Mouse (Mus musculus) lung, embryonic 14.5 days (tissue): Measurements from ENCODE around the gene Flt3. TPM values are rescaled to one million over a fixed set of nuclear protein-coding genes. Genes with fewer than 3 reads are reported as not detected.

ENCODE experiments used
- ATAC-seq: fragments of 200-750 bp; cut with Nextera tagmentation; 2 replicates; pipeline ENCODE4 v1.8.0; 2017; ENCODE audit warnings: mild to moderate bottlenecking, moderate TSS enrichment, moderate library complexity; ENCODE audit not compliant: insufficient read depth
- DNase-seq: peaks from one replicate; pipeline ENCODE4 v3.0.0-alpha.2; 2015
- H3K27ac ChIP-seq: fragments of 300-500 bp; sonication (generic); 2 replicates; pipeline ENCODE4 v1.5.1; 2014; ENCODE audit warnings: low read depth, mild to moderate bottlenecking, moderate library complexity
- H3K27me3 ChIP-seq: fragments of 300-500 bp; sonication (generic); 2 replicates; pipeline ENCODE4 v1.6.1; 2014; ENCODE audit warnings: low read length, control low read depth; ENCODE audit not compliant: insufficient read depth
- H3K36me3 ChIP-seq: fragments of 300-500 bp; sonication (generic); 2 replicates; pipeline ENCODE4 v1.6.1; 2014; ENCODE audit warnings: control low read depth; ENCODE audit not compliant: insufficient read depth
- H3K4me1 ChIP-seq: fragments of 300-500 bp; sonication (generic); 2 replicates; pipeline ENCODE4 v1.6.1; 2014; ENCODE audit warnings: antibody characterized with exemption, control low read depth; ENCODE audit not compliant: insufficient read depth
- H3K4me2 ChIP-seq: fragments of 300-500 bp; sonication (generic); 2 replicates; pipeline ENCODE4 v1.6.1; 2014; ENCODE audit warnings: mild to moderate bottlenecking
- H3K4me3 ChIP-seq: fragments of 300-500 bp; sonication (generic); 2 replicates; pipeline ENCODE4 v1.5.1; 2014; ENCODE audit warnings: low read depth, low read length
- H3K9ac ChIP-seq: fragments of 300-500 bp; sonication (generic); 2 replicates; pipeline ENCODE4 v1.6.1; 2014
- H3K9me3 ChIP-seq: fragments of 300-500 bp; sonication (generic); 2 replicates; pipeline ENCODE4 v1.6.1; 2016; ENCODE audit warnings: low read depth, low read length, control low read depth
- CTCF ChIP-seq: IDR thresholded peaks from 2 replicates; pipeline ENCODE4 v1.5.1; 2016; ENCODE audit warnings: antibody characterized with exemption, low read depth
- WGBS: fragments of 180-500 bp; shearing (Covaris S2); extraction: QIAGEN DNeasy Blood & Tissue Kit; methylation state at CpG from one replicate; pipeline ENCODE4 v1.1.7; 2014; 5-methylcytosine and 5-hydroxymethylcytosine counted together
- polyA plus RNA-seq: library from polyadenylated mRNA; unstranded; fragments of >200 nt; fragmentation: Nextera tagmentation; extraction: Ambion mirVana; gene quantifications from 2 replicates; pipeline ENCODE4 v1.2.1, GENCODE M21; 2014

Flt3 gene
- polyA plus RNA-seq, 1 experiment from 2014 or later: 0.07 TPM

DNA sequence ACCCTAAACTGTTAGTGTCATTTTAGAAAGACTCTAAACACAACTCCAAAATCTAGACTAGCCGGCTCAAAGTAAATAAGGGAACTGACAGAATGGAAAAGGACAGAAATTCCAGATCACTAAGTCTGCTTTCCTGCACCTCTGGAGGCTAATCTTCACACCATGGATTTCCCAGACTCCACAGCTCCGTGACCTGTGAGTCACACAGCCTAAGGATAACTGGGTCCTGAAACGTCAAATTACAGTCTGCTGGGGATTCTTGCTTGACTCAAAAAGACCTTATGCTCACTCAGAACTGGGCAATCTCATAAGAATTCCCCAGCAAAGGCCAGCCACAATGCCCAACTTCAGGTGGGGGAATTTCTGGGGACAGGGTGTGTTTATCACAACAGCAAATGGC, 44.5 kb downstream of the Flt3 start:
- H3K36me3 ChIP-seq: no peaks in the 10 kb centered on the region
- TF ChIP-seq CTCF: no peak
- DNase-seq (no peak), ATAC-seq (no peak)
- no peak overlapping the region for H3K27ac ChIP-seq
- 50% methylated on average over 3 of the region's 3 CpGs for WGBS
- H3K4me2 ChIP-seq: no peak overlapping the region
- no peaks in the 10 kb centered on the region for H3K9me3 ChIP-seq
- no peaks in the 10 kb centered on the region for H3K4me1 ChIP-seq
- no peak overlapping the region for H3K9ac ChIP-seq
- H3K27me3 ChIP-seq: no peaks in the 10 kb centered on the region
- H3K4me3 ChIP-seq: no peak overlapping the region

DNA sequence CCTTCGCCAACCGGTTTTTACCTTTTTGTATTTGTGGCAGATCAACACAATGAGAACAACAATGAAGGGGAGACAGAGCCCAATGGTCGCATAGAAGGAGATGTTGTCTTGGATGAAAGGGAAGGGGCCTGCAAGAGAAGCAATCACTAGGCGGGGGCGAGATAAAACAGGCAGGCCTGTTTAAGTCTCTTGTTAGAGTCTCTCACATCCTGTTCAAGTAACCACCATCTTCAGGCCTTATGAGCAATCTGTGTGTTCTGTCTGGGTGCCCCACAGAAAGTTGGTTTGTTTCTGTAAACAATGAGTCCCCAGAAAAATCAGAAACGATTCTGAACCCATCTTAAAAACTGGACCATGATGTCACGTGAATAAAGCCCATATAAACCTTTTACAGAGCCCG, 45.3 kb downstream of the Flt3 start:
- H3K36me3 ChIP-seq: no peaks in the 10 kb centered on the region

DNA sequence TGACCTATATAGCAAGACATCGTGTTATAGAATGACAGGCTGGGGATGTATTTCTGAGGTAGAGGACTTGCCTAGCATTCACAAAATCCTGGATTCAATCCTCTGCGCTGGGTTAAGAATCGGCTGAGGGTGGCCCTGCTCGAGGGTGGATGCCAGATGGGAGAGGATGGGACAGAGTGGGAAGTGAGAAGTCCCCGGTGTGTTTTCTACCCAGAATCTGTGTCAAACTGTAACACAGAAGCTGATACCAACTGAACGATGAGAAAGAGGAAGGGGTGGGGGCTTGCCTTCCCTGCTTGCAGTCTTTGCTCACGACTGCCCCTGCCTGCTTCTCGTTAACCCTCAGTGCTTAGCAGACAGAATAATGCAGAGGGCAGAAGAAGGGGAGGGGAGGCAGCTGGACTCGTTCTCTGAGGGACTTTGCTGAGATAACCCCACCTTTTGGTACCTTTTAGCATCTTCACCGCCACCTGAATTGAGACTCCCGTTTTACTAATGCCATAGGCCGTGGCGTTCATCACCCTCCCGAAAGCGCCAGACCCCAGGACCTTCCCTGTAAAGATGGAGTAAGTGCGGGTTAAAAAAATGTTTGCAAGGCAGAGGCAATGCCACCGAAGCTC, 46.0 kb downstream of the Flt3 start:
- ATAC-seq (no peak), DNase-seq (no peak)
- Histone ChIP-seq H3K27me3 (no peaks in the 10 kb centered on the region), H3K9ac (no peak overlapping the region), H3K4me2 (no peak overlapping the region), H3K27ac (no peak overlapping the region), H3K4me1 (no peaks in the 10 kb centered on the region), H3K36me3 (no peaks in the 10 kb centered on the region), H3K4me3 (no peak overlapping the region), H3K9me3 (no peaks in the 10 kb centered on the region)
- no peak for TF ChIP-seq CTCF
- WGBS: 53% methylated on average over 17 of the region's 17 CpGs

More for the DNA sequence above, 45.3 kb downstream of the Flt3 start:
- 75% methylated on average over 8 of the region's 8 CpGs for WGBS
- no peak overlapping the region for H3K4me3 ChIP-seq
- H3K4me1 ChIP-seq: no peaks in the 10 kb centered on the region
- no peaks in the 10 kb centered on the region for H3K9me3 ChIP-seq
- H3K27ac ChIP-seq: no peak overlapping the region
- no peak overlapping the region for H3K4me2 ChIP-seq
- no peak for TF ChIP-seq CTCF
- no peaks in the 10 kb centered on the region for H3K27me3 ChIP-seq
- DNase-seq: no peak
- H3K9ac ChIP-seq: no peak overlapping the region
- no peak for ATAC-seq

DNA sequence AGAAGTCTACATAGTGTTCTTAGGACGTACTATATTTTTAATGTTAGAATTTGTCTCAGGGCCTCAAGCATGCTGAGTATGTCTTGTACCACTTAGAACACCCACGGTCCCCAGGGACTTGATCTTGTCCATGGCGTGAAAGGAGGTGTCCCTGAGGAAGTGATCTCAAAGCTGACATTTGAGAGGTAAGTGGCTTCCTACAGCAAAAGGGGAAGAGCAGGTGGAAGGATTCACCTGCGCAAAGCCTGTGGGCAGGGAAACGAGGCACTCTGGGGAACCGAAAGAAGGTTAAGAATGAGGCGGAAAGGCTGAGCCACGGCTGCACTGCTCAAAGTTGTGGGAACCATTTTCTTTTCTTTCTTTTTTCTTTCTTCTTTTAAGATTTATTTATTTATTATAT, 48.4 kb downstream of the Flt3 start:
- Histone ChIP-seq H3K27ac (no peak overlapping the region), H3K27me3 (no peaks in the 10 kb centered on the region), H3K9ac (no peak overlapping the region), H3K36me3 (no peaks in the 10 kb centered on the region), H3K4me1 (no peaks in the 10 kb centered on the region), H3K9me3 (no peaks in the 10 kb centered on the region), H3K4me2 (no peak overlapping the region), H3K4me3 (no peak overlapping the region)
- 87% methylated on average over 8 of the region's 8 CpGs for WGBS
- no peak for TF ChIP-seq CTCF
- ATAC-seq (no peak), DNase-seq (no peak)

DNA sequence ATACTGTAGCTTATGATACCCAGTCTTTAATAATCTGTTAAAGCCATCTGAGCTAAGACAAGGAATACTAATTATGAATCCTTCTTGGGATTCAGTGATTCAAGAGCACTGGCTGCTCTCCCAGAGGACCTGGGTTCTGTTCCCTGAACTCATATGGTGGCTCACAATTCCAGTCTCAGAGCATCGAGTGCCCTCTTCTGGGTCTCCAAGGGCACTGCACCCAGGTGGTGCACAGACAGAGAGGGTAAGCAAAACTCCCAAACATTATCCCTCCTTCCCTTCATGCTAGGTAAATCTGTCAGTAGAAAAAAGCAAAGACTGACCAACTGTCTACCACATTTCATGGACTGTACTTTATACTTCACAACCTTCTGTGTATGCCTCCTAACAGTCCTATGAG, 54.3 kb downstream of the Flt3 start:
- no peaks in the 10 kb centered on the region for H3K9me3 ChIP-seq
- no peaks in the 10 kb centered on the region for H3K4me1 ChIP-seq
- 79% methylated on average over 1 of the region's 1 CpGs for WGBS
- H3K27me3 ChIP-seq: no peaks in the 10 kb centered on the region
- H3K27ac ChIP-seq: no peak overlapping the region
- TF ChIP-seq CTCF: no peak
- no peak overlapping the region for H3K4me2 ChIP-seq
- DNase-seq (no peak), ATAC-seq (no peak)
- H3K36me3 ChIP-seq: no peaks in the 10 kb centered on the region
- no peak overlapping the region for H3K4me3 ChIP-seq
- no peak overlapping the region for H3K9ac ChIP-seq

DNA sequence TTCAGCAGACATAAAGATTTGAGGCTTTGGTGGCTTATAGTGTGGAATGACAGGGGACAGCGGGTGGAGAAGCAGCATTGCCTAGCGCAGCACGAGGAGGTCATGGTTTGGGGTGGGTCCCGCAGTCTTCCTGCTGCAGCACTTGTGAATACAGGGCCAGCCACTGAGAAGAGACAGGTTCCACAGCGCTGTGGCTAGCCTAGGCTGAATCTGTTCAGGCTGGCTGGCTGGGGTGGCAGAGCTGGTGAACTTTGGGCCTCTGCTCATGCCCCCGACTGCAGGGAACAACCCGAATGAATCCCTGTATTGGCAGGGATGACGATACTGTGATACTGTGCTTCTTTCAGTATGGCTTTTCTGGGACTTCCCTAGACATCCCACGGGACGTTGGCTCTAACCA, 56.4 kb downstream of the Flt3 start:
- Histone ChIP-seq H3K4me2 (no peak overlapping the region), H3K9me3 (no peaks in the 10 kb centered on the region), H3K36me3 (no peaks in the 10 kb centered on the region), H3K9ac (no peak overlapping the region), H3K27me3 (no peaks in the 10 kb centered on the region), H3K4me3 (no peak overlapping the region), H3K4me1 (no peaks in the 10 kb centered on the region), H3K27ac (no peak overlapping the region)
- ATAC-seq: no peak
- 78% methylated on average over 10 of the region's 10 CpGs for WGBS
- TF ChIP-seq CTCF: no peak
- no peak for DNase-seq

DNA sequence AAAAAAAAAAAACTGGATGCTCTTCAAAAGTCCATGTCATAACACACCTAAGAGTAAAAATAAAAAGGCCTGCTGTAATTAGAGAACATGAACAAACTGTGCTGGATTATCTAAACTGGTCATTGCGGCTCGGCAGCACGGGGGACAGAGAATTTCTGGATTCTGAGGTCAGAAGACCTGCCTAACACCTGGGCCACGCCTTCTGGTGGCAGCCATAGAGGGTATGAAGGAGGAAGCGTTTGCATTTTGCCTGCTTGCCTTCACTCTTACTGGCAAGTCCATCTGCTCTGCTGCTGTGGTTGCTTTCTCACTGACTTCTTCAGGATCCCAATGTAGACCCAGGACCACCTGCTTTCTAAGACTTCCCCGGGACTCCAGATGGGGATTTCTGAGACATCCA, 57.4 kb downstream of the Flt3 start:
- Histone ChIP-seq H3K9ac (no peak overlapping the region), H3K27me3 (no peaks in the 10 kb centered on the region), H3K36me3 (no peaks in the 10 kb centered on the region), H3K9me3 (no peaks in the 10 kb centered on the region), H3K4me1 (no peaks in the 10 kb centered on the region), H3K4me3 (no peak overlapping the region), H3K27ac (no peak overlapping the region), H3K4me2 (no peak overlapping the region)
- 83% methylated on average over 6 of the region's 6 CpGs for WGBS
- ATAC-seq (no peak), DNase-seq (no peak)
- TF ChIP-seq CTCF: no peak
